Mouse (Mus musculus) c-Kit-positive CD71-positive TER-119-positive erythroid progenitor cells, embryonic 14.5 days (primary cell): ENCODE results near the gene Hgd.
"Not testable (repeated sequence)": the region's sequence is repeated elsewhere in the genome, so short reads cannot be mapped to it uniquely, and the experiment has no call there.

Experiments used
- DNase-seq: peaks from one replicate; pipeline ENCODE4 v3.0.0-alpha.2; 2013; ENCODE audit warnings: low spot score

Hgd gene

DNA sequence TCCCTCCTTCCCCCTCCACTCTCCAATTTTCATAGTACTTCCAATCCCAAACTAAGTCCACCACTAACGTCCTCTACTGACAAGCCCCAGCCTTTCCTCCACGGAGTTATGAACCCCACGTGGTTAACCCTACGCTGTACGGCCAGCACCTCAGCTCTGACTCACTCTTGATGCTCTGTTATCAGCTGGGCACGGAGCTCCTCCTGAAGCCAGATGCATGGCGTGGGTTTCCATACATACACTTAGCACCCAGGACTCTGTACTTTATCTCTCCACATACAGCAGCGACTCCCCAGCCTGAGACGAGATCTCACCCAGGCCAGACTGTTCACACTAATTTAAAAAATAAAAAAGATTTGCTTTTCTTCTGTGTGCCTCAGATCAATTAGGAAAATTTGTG lies 54.6 kb downstream of the Hgd start:
- peak; percentile 48 for DNase-seq

- peak; percentile 15 for DNase-seq
Measured at GRCm38 (mm10) chr16:37635095-37635494, 55.1 kb downstream of the Hgd start.

GRCm38 (mm10) chr16:37636107-37636506 lies 56.2 kb downstream of the Hgd start:
- no peak for DNase-seq

- DNase-seq, result no peak
Measured at GRCm38 (mm10) chr16:37637802-37638201, 57.8 kb downstream of the Hgd start.

GRCm38 (mm10) chr16:37640522-37640921 lies 60.6 kb downstream of the Hgd start:
- not testable (repeated sequence) for DNase-seq

DNA sequence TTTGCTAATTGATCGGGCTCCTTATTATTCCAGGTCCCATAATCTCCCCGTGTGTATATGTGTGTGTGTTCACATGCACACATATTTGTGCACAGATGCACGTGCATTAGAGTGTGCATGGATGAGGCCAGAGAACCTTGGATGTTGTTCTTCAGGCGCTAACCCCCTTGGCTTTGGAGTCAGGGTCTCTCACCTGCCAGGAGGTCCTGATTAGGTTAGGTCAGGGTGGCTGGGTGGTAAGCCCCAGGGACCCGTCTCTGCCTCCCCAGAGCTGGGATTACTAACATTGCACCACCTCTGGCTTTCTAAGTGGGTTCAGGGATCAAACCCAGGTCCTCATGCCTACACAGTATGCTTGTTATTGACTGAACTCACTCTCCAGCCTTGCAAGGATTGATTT lies 64.5 kb downstream of the Hgd start:
- DNase-seq, result no peak

DNA sequence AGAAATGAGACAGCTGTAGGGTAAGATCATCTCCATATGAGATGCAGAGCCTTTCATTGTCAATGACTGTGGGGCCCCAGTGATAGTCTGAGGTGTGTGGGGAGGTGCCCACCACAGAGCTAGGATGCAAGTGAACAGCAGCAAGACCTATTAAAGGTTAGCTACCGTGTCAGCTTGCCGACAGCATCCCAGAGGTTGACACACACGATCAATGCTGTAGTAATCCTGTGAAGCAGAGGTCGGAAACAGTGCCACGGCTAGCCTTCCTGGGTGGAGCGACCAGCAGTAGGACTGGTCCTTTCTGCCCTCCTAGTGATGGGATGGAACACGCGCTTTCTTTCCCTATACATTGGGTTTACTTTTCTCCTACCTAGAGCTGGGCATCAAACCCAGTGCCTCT lies 65.3 kb downstream of the Hgd start:
- no peak for DNase-seq

DNA sequence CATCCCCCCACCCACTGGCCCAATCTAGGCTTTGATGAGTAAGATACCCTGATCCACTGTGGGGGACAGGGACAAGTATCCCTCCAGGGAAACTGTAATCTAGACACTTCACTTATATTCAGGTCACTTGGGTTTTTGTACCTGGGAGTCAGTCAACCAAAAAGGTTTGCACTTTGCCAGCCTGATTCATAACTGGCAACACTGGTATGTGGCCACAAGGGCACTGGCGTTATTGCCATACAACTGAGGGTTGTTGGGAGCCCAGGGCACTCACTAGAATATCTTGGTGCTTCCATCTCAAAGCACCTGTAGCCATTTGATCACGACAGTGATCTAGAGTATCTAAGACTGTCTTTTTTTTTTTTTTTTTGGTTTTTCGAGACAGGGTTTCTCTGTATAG lies 65.8 kb downstream of the Hgd start:
- DNase-seq, result no peak

DNA sequence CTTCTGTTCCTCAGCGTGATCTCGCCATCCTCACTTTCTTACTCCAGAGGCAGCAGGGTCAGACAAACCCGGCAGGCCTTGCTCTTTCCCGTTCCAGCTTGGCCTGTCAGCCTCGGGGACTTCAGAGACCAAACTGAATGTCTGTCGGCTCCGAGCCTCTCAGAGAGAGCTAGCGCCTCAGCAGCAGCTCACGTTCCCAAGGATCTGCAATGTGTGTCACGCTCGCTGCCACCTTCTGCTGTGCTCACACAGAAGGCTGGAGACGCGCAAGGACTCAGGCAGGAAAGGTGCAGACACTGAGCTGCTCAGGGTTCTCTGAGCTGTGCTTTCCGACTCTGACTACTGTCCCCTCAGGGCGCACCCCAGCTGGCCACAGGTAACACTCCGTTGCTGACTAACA lies 67.1 kb downstream of the Hgd start:
- DNase-seq, result no peak

DNA sequence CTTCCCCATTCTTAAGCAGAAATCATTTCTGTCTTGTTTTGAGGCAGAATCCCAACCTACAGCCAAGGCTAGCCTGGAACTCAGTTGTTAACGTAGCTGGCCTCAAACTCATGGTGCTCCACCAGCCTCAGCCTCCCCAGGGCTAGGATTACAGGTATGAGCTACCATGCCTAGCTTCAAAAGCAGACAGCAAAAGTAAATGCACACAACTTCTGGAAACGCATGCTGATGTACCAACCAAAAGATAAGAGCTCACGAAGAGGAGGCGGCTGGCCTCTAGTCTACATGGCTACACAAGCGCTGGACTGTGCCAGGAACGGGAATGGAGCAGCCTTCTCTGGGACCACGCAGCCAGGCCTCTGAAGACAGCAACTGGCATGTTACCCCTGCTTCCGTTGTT lies 68.0 kb downstream of the Hgd start:
- DNase-seq, result no peak

- DNase-seq, result no peak
Measured at GRCm38 (mm10) chr16:37649068-37649467, 69.1 kb downstream of the Hgd start.

DNA sequence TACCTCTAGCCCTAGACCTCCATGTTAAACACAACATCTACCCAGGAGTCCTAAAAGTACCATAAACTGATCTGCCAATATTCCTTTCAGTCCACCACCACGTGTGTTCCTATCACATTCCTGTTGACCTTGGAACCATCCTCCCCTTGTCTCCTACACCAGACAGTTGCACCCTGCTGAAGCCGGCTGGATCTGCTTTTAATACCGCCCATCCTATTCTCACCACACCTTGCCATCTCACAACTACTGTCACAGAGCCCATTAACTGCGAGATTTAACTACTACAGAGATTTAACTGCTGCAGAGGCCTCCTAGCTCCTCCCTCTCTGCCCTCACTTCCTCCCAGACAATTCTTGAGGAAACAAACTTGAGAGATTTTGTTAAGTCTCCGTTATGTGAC lies 71.5 kb downstream of the Hgd start:
- no peak for DNase-seq

- no peak for DNase-seq
Measured at GRCm38 (mm10) chr16:37652654-37653053, 72.7 kb downstream of the Hgd start.

GRCm38 (mm10) chr16:37653058-37653457 lies 73.1 kb downstream of the Hgd start:
- no peak for DNase-seq

GRCm38 (mm10) chr16:37653731-37654657 lies 74.0 kb downstream of the Hgd start, which contains the start of gene Ndufb4:
Gene Ndufb4 (minus strand): TSS chr16:37654453.
- peak; percentile 99 for DNase-seq

GRCm38 (mm10) chr16:37654831-37655455 lies 75.0 kb downstream of the Hgd start:
- no peak for DNase-seq

GRCm38 (mm10) chr16:37655756-37656347 lies 75.9 kb downstream of the Hgd start:
- no peak for DNase-seq

GRCm38 (mm10) chr16:37656796-37657195 lies 76.8 kb downstream of the Hgd start:
- DNase-seq, result no peak

DNA sequence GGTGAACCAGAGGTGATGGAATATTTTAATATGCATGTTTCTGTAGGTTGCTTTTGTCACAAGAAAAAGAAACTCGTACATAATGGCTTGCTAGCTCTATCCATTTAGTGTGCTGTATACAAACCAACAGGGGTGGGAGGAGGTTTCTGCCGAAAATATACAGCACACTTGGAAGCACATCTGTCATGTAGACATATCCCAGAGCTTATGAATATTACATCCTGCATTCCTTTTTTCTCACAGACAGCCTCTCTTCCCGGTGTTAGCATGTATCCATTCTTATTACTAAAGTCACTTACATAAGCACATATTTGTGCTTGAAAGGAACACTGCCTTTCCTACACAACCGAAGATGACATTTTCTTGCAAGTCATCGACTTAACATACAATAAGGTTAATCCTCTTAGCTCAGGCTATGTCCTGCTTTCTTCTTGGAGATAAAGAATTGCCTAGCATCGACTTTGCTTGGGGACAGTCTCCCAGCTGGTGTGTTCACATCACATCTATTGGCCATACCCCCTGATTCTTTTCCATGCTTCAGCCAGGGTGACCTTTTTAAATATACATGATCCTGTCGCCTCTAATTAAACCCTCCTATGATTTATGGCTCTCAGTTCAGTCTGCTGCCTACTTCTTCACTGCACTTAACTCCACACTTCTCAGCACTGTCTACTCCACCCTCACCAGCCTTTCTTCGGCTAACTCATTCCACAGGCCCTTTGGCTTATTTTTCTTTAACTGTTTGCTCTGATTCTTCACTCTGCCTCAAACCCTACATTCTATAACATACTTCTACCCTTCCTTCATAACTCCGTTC lies 83.9 kb downstream of the Hgd start:
- no peak for DNase-seq

GRCm38 (mm10) chr16:37665394-37665935 lies 85.5 kb downstream of the Hgd start:
- DNase-seq, result no peak

DNA sequence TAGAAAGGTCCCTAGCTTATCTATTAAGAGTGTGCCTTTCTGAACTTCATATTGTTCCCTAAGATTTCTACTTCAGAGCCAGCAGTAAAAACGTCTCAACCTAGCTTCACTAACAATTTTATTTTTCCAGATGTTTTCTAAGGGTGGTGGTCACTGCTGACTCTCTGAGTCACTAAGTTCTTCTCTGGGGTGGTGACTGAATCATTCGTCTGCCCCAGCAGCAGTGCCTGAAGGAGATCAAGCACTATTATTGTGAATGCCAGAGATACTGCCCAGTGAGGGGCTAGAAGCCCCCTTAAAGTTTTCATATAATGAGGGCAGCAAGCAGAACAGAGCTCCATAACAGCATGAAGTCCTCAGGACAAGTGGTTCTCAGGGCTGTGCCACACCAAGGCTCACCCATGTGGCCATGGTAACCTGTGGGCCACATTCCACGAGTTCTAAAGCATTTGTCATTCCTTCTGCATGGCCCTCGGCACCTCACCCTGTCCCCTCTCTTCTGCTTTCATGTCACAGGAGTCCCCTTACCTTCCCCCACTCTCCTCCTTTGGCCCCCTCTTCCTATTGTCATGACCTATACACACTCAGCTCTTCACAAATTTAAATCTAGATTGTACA lies 90.8 kb downstream of the Hgd start:
- no peak for DNase-seq
